Mouse (Mus musculus) limb, embryonic 13.5 days (tissue): ENCODE data around the gene Bivm. TPM values are rescaled to one million over a fixed set of nuclear protein-coding genes. Genes with fewer than 3 reads are reported as not detected.

ENCODE experiments used
- polyA plus RNA-seq: library from polyadenylated mRNA; unstranded; fragments of >200 nt; fragmentation: Nextera tagmentation; extraction: Ambion mirVana; gene quantifications from 2 replicates; pipeline ENCODE4 v1.2.1, GENCODE M21; 2015

The Bivm gene
- polyA plus RNA-seq, 1 experiment from 2014 or later, result 22.8 TPM

Other genes starting within 250 kb of the Bivm start
- gene Tpp2, start 185.3 kb upstream of the Bivm start, polyA plus RNA-seq, result 67.3 and 70.0 TPM in 2 replicates
- 0.40 and 0.80 TPM in 2 replicates for gene Mettl21c, start 98.9 kb upstream of the Bivm start, polyA plus RNA-seq
- gene Gm8251, start 57.0 kb upstream of the Bivm start, polyA plus RNA-seq, result 0.10 and 0.13 TPM in 2 replicates
- gene Tex30, start 16.5 kb upstream of the Bivm start, polyA plus RNA-seq, result 76.5 and 83.3 TPM in 2 replicates
- gene Kdelc1, start 149 bp upstream of the Bivm start, polyA plus RNA-seq, result 81.0 and 82.0 TPM in 2 replicates
- gene Ercc5, start 28.8 kb downstream of the Bivm start, polyA plus RNA-seq, result 26.9 and 28.3 TPM in 2 replicates
- gene Mettl21e, start 100.0 kb downstream of the Bivm start, polyA plus RNA-seq, result not detected in 2 replicates